Mouse (Mus musculus): ENCODE measurements around the gene Foxj3. TPM values are rescaled to one million over a fixed set of nuclear protein-coding genes. Genes with fewer than 3 reads are reported as not detected.

Foxj3 gene
- total RNA-seq, 2 experiments from 2014 or later = 41.6 to 41.9 TPM

Other genes starting within 250 kb of the Foxj3 start
- 100 to 1,000 TPM; 639 to 803 TPM for gene Ybx1, start 242.4 kb upstream of the Foxj3 start, total RNA-seq (2021)
- 10 to 100 TPM; 20.0 to 20.3 TPM for gene Ppih, start 216.5 kb upstream of the Foxj3 start, total RNA-seq (2021)
- 10 to 100 TPM; 14.5 to 16.9 TPM for gene Ccdc30, start 121.5 kb upstream of the Foxj3 start, total RNA-seq (2021)
- 10 to 100 TPM; 38.0 to 41.7 TPM for gene Ppcs, start 114.6 kb upstream of the Foxj3 start, total RNA-seq (2021)
- gene Zmynd12, start 114.2 kb upstream of the Foxj3 start, total RNA-seq (2021) = 1 to 10 TPM; 3.1 to 4.0 TPM
- under 1 TPM; 0.17 to 0.40 TPM for gene Rimkla, start 44.4 kb upstream of the Foxj3 start, total RNA-seq (2021)
- gene Frg2f1, start 2.5 kb downstream of the Foxj3 start, total RNA-seq (2021) = 10 to 100 TPM in 1 of 2 experiments, 1 to 10 TPM in 1; 8.2 to 11.6 TPM
- not detected for gene Guca2a, start 100.7 kb downstream of the Foxj3 start, total RNA-seq (2021)
- not detected for gene Guca2b, start 122.0 kb downstream of the Foxj3 start, total RNA-seq (2021)
- gene Hivep3, start 196.8 kb downstream of the Foxj3 start, total RNA-seq (2021) = 10 to 100 TPM in 1 of 2 experiments, 1 to 10 TPM in 1; 7.8 to 10.1 TPM

Measured in adrenal gland, postnatal 36 days (tissue).